Mouse (Mus musculus): ENCODE measurements around the gene Olfr1474. TPM values are rescaled to one million over a fixed set of nuclear protein-coding genes. Genes with fewer than 3 reads are reported as not detected.
"Not testable (repeated sequence)": the region's sequence is repeated elsewhere in the genome, so short reads cannot be mapped to it uniquely, and the experiment has no call there.

The Olfr1474 gene
- total RNA-seq (2022), result not detected

DNA sequence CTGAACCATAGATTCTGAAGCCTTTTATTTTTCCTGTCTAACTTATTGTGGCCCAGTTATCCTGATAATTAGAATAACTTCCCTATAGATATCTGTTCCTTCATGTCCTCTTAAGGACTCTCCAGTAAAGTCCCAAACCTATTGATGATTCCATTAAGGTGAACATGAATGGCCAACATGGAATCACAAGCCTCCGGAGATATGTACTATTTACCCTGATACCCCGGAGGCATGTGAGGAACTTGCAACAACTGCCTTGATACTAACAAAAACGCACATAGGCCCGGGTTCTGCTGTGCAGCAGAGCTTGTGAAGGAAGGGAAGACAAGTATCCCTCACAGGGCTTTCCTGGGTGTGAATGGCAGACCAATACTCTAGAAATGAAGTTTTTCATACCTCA lies at the start of gene Olfr1474:
TSS of gene Olfr1474 (plus strand) at position 301 of the 400 bp plus-strand sequence.
- DNase-seq, result not testable (repeated sequence)

- not testable (repeated sequence) for DNase-seq
These were observed 26.3 kb upstream of the Olfr1474 start, which contains the start of gene Olfr1471 for GRCm38 (mm10) chr19:13443109-13443508. Olfr1471 (plus strand) TSS chr19:13443409.

- DNase-seq, result no peak
These were observed 13.4 kb upstream of the Olfr1474 start, which contains the start of gene Olfr1472 for GRCm38 (mm10) chr19:13455986-13456385. Olfr1472 (minus strand) TSS chr19:13456086.

GRCm38 (mm10) chr19:13480096-13480495 lies 10.7 kb downstream of the Olfr1474 start, which contains the start of gene Olfr1475:
Olfr1475 (minus strand) TSS chr19:13480196.
- no peak for DNase-seq

- DNase-seq, result no peak
These were observed 30.9 kb downstream of the Olfr1474 start, which contains the start of gene Olfr1477 for GRCm38 (mm10) chr19:13500246-13500645. Olfr1477 (plus strand) TSS chr19:13500546.

Other genes with a start within 250 kb of the Olfr1474 start
- gene Olfr1463, start 238.2 kb upstream of the Olfr1474 start, total RNA-seq (2022), result not detected
- gene Olfr1465, start 154.0 kb upstream of the Olfr1474 start, total RNA-seq (2022), result not detected
- gene Olfr1466, start 130.7 kb upstream of the Olfr1474 start, total RNA-seq (2022), result not detected
- gene Olfr1467, start 107.3 kb upstream of the Olfr1474 start, total RNA-seq (2022), result not detected
- gene Olfr1469, start 61.7 kb upstream of the Olfr1474 start, total RNA-seq (2022), result not detected
- not detected for gene Olfr1471, start 26.2 kb upstream of the Olfr1474 start, total RNA-seq (2022)
- gene Olfr1472, start 13.5 kb upstream of the Olfr1474 start, total RNA-seq (2022), result not detected
- gene Olfr1475, start 10.6 kb downstream of the Olfr1474 start, total RNA-seq (2022), result not detected
- gene Olfr1477, start 31.0 kb downstream of the Olfr1474 start, total RNA-seq (2022), result not detected
- gene Olfr1480, start 58.3 kb downstream of the Olfr1474 start, total RNA-seq (2022), result not detected
- not detected for gene Olfr1484, start 113.9 kb downstream of the Olfr1474 start, total RNA-seq (2022)
- gene Olfr1487, start 147.8 kb downstream of the Olfr1474 start, total RNA-seq (2022), result not detected
- not detected for gene Olfr1489, start 162.1 kb downstream of the Olfr1474 start, total RNA-seq (2022)
- gene Olfr1490, start 181.5 kb downstream of the Olfr1474 start, total RNA-seq (2022), result not detected
- gene Olfr1491, start 227.7 kb downstream of the Olfr1474 start, total RNA-seq (2022), result not detected

Data from adrenal gland, adult 8-10 months (tissue).